Mouse (Mus musculus): ENCODE measurements around the gene Btbd17. TPM values are rescaled to one million over a fixed set of nuclear protein-coding genes. Genes with fewer than 3 reads are reported as not detected.

Gene Btbd17
- polyA plus RNA-seq, 1 experiment, result 0.49 TPM

DNA sequence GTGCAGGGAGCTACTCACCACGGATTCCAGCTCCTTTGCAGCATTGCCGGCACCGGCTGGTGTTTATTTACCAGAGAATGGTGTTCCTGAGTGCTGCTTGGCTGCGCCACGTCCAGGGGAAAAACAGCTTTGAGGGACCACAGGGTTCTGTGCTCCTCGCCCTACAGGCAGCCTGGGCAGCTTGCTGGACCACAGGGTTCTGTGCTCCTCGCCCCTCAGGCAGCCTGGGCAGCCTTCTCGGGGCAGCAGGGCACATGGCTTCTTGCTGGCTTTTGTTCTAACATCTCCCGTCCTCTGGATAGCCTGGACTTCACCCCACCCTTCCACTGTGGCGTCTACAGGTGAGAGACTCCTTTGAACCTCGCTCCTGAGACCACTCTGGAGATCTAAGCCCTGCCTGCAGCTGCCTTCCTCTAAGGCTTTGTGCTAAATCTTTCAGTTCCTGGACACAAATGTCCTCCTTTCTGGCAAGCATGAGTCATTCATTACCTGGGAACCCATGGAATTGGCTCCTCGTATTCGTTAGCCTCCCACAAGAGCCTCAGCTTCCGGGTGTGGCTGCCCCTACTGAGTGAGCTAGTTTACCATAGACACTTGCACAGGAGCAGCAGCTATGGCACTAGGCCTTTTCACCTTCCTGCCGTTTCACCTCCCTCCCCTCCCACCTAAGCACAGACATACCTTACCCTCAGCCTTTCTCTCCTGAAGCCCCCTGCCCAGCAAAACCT is 7.0 kb upstream of the Btbd17 start:
- Histone ChIP-seq H3K36me3 (ENCODE audit: control insufficient read depth, insufficient read depth) (no peaks in the 10 kb centered on the region), H3K27me3 (ENCODE audit: control insufficient read depth, insufficient read depth, insufficient read length) (no peaks in the 10 kb centered on the region), H3K79me3 (ENCODE audit: low read depth) (no peaks in the 10 kb centered on the region), H3K79me2 (ENCODE audit: control insufficient read depth, insufficient read depth) (no peaks in the 10 kb centered on the region), H3ac (ENCODE audit: control insufficient read depth, insufficient read length, low read depth) (no peak overlapping the region), H3K4me3 (ENCODE audit: insufficient read depth, poor library complexity, severe bottlenecking) (no peak overlapping the region)
- TF ChIP-seq MAX (IDR thresholded peaks at IDR 0.05) (no peak), CEBPB (IDR thresholded peaks at IDR 0.05; ENCODE audit: low read depth) (no peak), USF1 (IDR thresholded peaks at IDR 0.05; ENCODE audit: low read depth) (no peak), FOSL1 (IDR thresholded peaks at IDR 0.05; ENCODE audit: insufficient read depth, low read length, poor library complexity, severe bottlenecking) (no peak), MYOD1 (IDR thresholded peaks at IDR 0.05; ENCODE audit: control insufficient read depth, insufficient read length, low read depth) (no peak), CTCF (IDR thresholded peaks at IDR 0.05; ENCODE audit: control insufficient read depth, insufficient read depth, insufficient read length) (no peak)

- Histone ChIP-seq H3K4me3 (ENCODE audit: insufficient read depth, poor library complexity, severe bottlenecking) (no peak overlapping the region), H3K79me3 (ENCODE audit: low read depth) (no peaks in the 10 kb centered on the region), H3K27me3 (ENCODE audit: control insufficient read depth, insufficient read depth, insufficient read length) (no peaks in the 10 kb centered on the region), H3ac (ENCODE audit: control insufficient read depth, insufficient read length, low read depth) (no peak overlapping the region), H3K36me3 (ENCODE audit: control insufficient read depth, insufficient read depth) (no peaks in the 10 kb centered on the region), H3K79me2 (ENCODE audit: control insufficient read depth, insufficient read depth) (no peaks in the 10 kb centered on the region)
- TF ChIP-seq CEBPB (IDR thresholded peaks at IDR 0.05; ENCODE audit: low read depth) (no peak), MYOD1 (IDR thresholded peaks at IDR 0.05; ENCODE audit: control insufficient read depth, insufficient read length, low read depth) (no peak), USF1 (IDR thresholded peaks at IDR 0.05; ENCODE audit: low read depth) (no peak), MYOG (IDR thresholded peaks at IDR 0.05; ENCODE audit: control insufficient read depth, extremely low read depth, insufficient read length) (no peak), CTCF (IDR thresholded peaks at IDR 0.05; ENCODE audit: control insufficient read depth, insufficient read depth, insufficient read length) (no peak), FOSL1 (IDR thresholded peaks at IDR 0.05; ENCODE audit: insufficient read depth, low read length, poor library complexity, severe bottlenecking) (no peak), MAX (IDR thresholded peaks at IDR 0.05) (no peak)
Observed at GRCm38 (mm10) chr11:114801906-114802305, 6.2 kb upstream of the Btbd17 start.

GRCm38 (mm10) chr11:114798624-114799023 is 2.9 kb upstream of the Btbd17 start, which contains the start of gene Gpr142:
Gene Gpr142 (plus strand): TSS chr11:114798924.
- Histone ChIP-seq H3K36me3 (ENCODE audit: control insufficient read depth, insufficient read depth) (no peaks in the 10 kb centered on the region), H3K79me3 (ENCODE audit: low read depth) (no peaks in the 10 kb centered on the region), H3K27me3 (ENCODE audit: control insufficient read depth, insufficient read depth, insufficient read length) (no peaks in the 10 kb centered on the region), H3ac (ENCODE audit: control insufficient read depth, insufficient read length, low read depth) (no peak within 1 kb of the TSS), H3K79me2 (ENCODE audit: control insufficient read depth, insufficient read depth) (no peaks in the 10 kb centered on the region), H3K4me3 (ENCODE audit: insufficient read depth, poor library complexity, severe bottlenecking) (no peak within 1 kb of the TSS)
- TF ChIP-seq FOSL1 (IDR thresholded peaks at IDR 0.05; ENCODE audit: insufficient read depth, low read length, poor library complexity, severe bottlenecking) (no peak), MYOD1 (IDR thresholded peaks at IDR 0.05; ENCODE audit: control insufficient read depth, insufficient read length, low read depth) (no peak), CTCF (IDR thresholded peaks at IDR 0.05; ENCODE audit: control insufficient read depth, insufficient read depth, insufficient read length) (no peak), MYOG (IDR thresholded peaks at IDR 0.05; ENCODE audit: control insufficient read depth, extremely low read depth, insufficient read length) (no peak), USF1 (IDR thresholded peaks at IDR 0.05; ENCODE audit: low read depth) (no peak), MAX (IDR thresholded peaks at IDR 0.05) (no peak), CEBPB (IDR thresholded peaks at IDR 0.05; ENCODE audit: low read depth) (no peak)

DNA sequence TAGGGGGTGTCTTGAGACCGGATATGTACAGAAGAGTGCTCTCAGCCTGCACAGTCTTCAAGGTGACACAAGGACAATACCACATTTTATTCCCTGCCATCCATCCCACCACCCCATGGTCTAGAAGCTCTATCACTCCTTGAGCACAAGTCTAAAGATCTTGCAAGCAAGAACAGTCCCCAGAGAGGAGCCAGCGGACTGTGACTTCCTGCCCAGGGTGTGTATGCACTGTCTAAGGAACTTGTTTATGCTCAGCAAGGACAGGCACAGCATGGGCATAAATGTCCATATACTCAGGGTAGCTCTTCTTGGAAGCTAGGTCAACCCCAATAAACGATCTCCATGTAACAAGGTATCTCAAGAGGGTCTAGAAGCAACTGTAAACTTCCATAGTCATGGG is 2.2 kb upstream of the Btbd17 start:
- Histone ChIP-seq H3K36me3 (ENCODE audit: control insufficient read depth, insufficient read depth) (no peaks in the 10 kb centered on the region), H3K79me3 (ENCODE audit: low read depth) (no peaks in the 10 kb centered on the region), H3K27me3 (ENCODE audit: control insufficient read depth, insufficient read depth, insufficient read length) (no peaks in the 10 kb centered on the region), H3K79me2 (ENCODE audit: control insufficient read depth, insufficient read depth) (no peaks in the 10 kb centered on the region), H3K4me3 (ENCODE audit: insufficient read depth, poor library complexity, severe bottlenecking) (no peak overlapping the region), H3ac (ENCODE audit: control insufficient read depth, insufficient read length, low read depth) (no peak overlapping the region)
- TF ChIP-seq MAX (IDR thresholded peaks at IDR 0.05) (no peak), MYOD1 (IDR thresholded peaks at IDR 0.05; ENCODE audit: control insufficient read depth, insufficient read length, low read depth) (no peak), FOSL1 (IDR thresholded peaks at IDR 0.05; ENCODE audit: insufficient read depth, low read length, poor library complexity, severe bottlenecking) (no peak), MYOG (IDR thresholded peaks at IDR 0.05; ENCODE audit: control insufficient read depth, extremely low read depth, insufficient read length) (no peak), CEBPB (IDR thresholded peaks at IDR 0.05; ENCODE audit: low read depth) (no peak), USF1 (IDR thresholded peaks at IDR 0.05; ENCODE audit: low read depth) (no peak), CTCF (IDR thresholded peaks at IDR 0.05; ENCODE audit: control insufficient read depth, insufficient read depth, insufficient read length) (no peak)

DNA sequence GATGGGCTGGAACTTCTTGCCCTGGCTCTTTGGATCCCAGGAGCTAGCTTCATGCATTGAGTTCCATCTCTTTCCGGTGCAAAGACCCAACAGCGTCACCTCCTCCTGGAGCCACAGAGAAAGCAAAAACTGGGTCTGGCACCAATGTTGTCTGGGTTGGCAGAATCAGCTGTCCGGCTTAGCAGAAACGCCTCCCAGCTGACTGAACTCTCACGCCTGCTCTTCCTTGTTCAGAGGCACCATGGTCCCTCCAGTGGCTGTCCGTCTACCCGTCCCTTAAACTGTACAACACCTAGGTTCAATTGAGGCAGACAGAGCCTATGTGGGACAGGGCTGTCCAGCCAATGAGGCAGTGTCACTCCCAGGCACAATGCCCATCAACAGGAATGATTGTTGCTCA is 1.4 kb upstream of the Btbd17 start:
- no peaks in the 10 kb centered on the region for H3K36me3 ChIP-seq (ENCODE audit: control insufficient read depth, insufficient read depth)
- H3K79me2 ChIP-seq (ENCODE audit: control insufficient read depth, insufficient read depth), result no peaks in the 10 kb centered on the region
- no peaks in the 10 kb centered on the region for H3K79me3 ChIP-seq (ENCODE audit: low read depth)
- no peaks in the 10 kb centered on the region for H3K27me3 ChIP-seq (ENCODE audit: control insufficient read depth, insufficient read depth, insufficient read length)
- TF ChIP-seq USF1 (IDR thresholded peaks at IDR 0.05; ENCODE audit: low read depth) (no peak), CTCF (IDR thresholded peaks at IDR 0.05; ENCODE audit: control insufficient read depth, insufficient read depth, insufficient read length) (no peak), FOSL1 (IDR thresholded peaks at IDR 0.05; ENCODE audit: insufficient read depth, low read length, poor library complexity, severe bottlenecking) (no peak), MYOD1 (IDR thresholded peaks at IDR 0.05; ENCODE audit: control insufficient read depth, insufficient read length, low read depth) (no peak), MAX (IDR thresholded peaks at IDR 0.05) (no peak), CEBPB (IDR thresholded peaks at IDR 0.05; ENCODE audit: low read depth) (no peak), MYOG (IDR thresholded peaks at IDR 0.05; ENCODE audit: control insufficient read depth, extremely low read depth, insufficient read length) (no peak)
- H3ac ChIP-seq (ENCODE audit: control insufficient read depth, insufficient read length, low read depth), result no peak overlapping the region
- no peak overlapping the region for H3K4me3 ChIP-seq (ENCODE audit: insufficient read depth, poor library complexity, severe bottlenecking)
